Mouse (Mus musculus) retina, embryonic 14.5 days (tissue): ENCODE measurements around the gene Kcnip1.

Source experiments
- DNase-seq: peaks from one replicate; pipeline ENCODE4 v3.0.0-alpha.2; 2015; ENCODE audit warnings: low spot score

The Kcnip1 gene

DNA sequence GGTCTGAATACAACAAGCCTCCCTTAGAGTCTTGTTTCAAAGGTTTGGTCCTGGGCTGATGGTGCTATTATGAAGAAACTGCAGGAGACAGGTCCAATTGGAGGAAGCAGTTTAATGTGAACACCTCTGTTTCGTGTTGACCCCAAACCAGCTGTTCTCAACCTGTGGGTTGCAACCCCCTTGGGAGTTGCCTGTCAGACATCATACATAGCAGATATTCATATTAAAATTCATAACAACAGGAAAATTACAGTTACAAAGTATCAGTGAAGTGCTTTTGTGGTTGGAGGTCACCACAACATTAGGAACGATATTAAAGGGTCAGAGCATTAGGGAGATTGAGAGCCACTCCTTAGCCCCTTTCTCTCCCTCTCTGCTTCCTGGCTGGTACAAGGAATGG is 91.2 kb downstream of the Kcnip1 start:
- DNase-seq = no peak

DNA sequence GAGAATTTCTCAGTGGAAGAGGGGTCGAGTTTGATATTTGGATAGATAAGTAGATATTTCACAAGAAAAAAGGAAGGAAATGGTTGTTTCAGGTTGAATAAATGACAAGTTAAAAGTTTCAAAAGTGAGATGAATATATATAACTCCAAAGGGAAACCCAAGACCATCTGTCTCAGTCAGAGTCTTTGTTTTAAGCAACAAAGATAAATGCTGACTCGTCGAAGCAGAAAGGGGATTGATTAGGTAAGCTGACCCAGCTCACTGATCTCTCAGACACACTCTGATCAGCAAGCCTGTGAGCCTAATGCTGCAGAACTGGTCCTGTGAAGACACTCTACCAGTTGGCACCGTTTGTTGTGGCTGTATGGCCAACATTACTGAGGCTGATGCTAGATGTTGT is 101.9 kb downstream of the Kcnip1 start:
- no peak for DNase-seq

DNA sequence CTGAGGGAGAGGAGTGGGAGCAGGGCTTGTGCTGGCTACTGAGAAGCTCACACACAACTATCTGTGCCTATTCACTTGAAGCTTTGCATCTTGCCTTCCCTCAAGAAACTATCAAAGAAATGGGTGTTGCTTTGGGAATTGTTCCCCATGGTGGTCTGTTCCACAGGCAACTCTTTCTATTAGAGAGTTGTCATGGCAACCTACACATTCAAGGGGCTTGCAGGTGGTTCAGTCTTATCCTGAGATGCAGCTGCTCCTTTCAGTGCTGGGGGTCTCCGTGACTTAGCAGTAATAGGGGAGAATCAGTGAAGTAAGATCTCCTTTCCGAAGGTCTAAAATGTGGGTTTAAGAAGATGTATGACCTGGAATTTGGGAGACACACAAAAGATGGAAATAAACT is 102.6 kb downstream of the Kcnip1 start:
- DNase-seq = no peak

DNA sequence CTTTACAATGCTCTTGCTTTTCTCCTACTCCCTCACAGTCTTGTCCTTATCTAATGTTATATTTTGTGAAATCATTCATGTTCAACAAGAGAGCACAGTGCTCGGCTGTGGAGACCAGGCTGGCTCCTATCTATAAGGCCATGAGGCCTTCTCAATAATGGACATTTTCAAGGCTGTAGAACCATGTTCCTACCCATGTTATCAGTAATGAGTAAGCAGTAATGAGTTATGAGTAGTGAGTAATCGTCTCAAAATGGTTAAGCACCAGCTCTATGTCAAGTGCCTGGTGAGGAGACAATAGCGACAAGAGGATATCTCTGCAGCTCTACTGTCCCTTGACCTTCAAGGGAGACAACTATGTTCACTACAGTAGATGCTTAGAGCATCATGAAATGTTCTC is 105.3 kb downstream of the Kcnip1 start:
- DNase-seq = no peak

DNA sequence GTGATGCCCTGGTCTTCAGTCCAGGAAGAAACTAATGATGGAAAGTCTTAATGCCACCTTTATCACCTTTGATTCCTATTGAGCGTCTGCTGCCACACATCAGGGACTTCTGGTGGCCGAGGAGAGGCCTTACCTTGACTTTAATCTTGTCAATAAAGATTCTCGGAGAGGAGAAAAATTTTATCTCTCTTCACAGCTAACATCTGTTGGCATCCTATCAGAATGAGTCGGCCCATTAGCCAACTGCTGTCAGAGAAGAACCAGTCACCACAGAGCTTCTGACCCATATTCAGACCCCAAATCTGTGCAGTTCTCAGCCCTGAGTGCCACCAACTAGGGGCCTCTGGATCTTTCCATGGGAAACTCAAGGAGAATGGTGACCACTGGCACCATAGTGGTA is 107.0 kb downstream of the Kcnip1 start:
- DNase-seq = no peak

DNA sequence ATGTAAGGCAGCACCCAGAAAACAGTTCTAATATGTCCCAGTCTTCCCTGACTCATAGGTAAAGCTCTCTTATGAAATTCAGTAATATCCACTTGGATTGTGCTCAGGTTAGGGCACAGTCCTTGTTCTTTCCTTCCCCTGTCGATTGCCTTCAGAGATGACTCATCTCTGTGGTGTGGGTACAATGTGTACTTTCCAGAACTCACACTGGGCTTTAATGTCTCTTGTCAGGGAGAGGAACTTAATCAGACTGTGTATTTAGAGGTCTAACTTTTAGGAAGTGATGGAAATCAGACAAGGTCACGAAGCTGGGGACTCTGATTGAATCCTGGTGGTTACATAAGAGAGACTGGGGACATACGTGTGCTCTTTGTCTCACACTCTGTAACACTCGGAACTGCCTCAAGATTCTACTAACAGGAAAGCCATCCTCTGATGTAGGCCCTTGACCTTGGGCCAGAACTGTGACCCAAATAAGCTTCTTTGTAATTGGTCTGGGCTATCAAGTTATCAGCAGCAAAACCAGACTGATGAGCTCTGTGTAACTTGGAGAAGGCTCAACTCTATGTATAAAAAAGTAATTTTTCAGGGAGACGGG is 110.1 kb downstream of the Kcnip1 start:
- DNase-seq = no peak

DNA sequence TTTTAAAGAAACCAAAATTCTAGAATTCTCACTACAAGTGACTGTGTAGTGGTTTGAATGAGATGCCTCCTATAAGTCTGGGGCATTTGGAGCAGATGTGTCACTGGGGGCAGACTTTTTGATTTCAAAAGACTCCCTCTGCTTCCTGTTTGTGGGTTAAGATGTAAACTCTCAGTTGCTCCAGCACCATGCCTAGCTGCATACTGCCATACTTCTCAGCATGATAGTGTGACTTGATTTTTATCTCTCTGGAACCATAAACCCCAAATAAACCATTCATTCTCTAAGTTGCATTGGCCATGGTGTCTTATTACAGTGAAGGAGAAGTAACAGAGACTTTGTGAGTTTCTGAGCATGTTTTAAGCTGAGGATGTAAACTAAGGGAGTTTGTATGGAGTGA is 118.0 kb downstream of the Kcnip1 start:
- no peak for DNase-seq

DNA sequence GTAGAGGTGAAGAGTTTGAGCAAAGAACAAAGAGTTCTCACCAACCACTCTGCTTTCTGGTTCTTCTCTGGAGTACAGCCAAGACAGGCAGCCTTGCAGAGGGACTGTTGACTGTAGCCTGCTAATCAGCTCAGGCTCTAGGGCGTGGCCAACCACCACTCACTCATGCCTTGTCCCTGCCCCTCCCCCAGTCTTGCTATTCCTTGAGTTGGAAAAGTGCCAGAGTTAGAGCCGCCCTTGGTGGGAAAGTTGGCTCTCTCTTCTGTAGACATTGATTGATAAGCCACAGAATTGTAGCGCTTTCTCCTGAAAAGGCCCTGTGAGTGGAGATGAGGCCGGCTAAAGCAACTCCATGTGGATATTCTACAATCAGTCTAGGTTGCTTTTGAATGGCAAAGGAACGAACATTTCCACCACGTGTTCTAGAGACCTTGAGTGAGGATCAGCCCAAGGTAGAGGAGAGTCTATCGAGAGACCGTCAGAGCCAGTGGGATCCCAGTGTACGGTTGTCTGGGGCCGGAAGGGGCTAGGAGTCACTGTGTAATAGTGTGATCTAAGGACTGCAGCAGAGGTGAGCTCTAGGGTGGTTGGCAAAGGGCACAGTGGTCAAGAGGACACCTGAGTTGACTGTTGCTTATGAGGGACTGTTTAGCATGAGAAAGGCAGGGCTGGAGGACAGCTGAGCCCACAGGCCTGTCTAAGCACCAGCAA is 119.7 kb downstream of the Kcnip1 start:
- DNase-seq = peak; percentile 15

DNA sequence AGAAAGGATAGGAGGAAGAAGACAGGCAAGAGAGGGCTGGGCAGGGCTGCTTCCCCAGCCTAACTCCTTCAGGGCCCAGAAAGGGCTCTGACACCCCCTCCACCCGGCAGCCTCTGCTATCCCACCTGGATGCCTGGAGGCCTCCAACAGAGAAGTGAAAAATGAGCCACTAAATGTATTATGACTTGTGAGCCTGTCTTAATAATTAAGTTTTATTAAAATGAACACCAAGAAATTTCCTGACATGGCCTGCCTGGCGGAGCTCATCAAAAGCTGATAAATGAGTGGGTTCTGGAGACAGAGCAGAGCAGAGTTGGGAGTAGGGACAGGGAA is 120.3 kb downstream of the Kcnip1 start:
- no peak for DNase-seq

DNA sequence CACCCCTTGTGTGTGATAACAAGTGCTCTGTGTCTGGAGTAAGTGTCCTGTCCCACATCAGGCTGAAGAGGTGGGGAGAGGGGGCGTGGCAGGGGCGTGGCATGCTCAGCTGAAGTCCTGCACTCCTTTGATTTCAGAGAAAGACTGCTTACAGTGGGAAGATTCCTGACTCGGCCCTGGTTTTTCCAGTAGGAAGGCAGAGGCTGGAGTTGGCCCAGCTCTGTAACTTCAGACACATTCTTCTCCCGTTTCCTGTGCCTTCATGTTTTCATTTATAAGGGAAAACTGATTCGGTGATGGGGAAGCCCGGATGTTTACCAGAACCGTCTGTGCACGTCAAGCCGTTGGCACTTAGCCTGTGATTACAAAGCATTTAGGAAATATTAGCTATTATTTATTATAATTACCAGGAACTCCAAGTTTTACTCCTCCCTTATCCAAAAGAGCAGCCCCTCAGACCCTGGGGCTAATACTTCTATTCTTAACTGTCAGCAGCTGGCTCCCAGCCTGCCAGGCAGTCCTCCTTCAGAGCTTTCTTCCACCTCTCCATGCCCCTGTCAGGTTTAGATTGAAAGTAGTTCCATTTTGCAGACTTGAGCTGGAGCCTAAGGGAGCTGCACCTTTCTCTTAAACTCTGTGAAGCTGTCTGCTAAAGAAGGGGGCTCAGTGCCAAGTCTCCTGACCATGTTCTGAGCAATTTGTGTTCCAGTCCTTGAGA is 120.8 kb downstream of the Kcnip1 start:
- no peak for DNase-seq

DNA sequence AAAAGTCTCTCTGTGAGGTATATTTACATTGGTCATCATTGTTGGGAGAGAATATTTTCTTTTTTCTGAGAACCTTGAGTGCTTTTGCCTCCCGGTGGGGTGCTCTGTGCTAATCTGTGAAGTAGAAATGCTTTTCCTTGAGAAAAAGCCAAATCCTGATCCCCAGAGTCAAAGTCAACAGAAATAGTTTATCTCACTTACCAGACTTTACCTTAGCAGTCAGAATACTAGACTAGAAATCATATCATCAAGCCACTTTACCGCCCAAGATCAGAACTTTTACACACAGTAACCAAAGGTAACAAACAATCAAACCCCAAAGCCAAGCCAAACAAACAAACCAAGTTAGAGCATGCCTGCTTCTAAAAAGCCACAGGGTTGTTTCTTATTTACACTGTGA is 122.7 kb downstream of the Kcnip1 start:
- no peak for DNase-seq

DNA sequence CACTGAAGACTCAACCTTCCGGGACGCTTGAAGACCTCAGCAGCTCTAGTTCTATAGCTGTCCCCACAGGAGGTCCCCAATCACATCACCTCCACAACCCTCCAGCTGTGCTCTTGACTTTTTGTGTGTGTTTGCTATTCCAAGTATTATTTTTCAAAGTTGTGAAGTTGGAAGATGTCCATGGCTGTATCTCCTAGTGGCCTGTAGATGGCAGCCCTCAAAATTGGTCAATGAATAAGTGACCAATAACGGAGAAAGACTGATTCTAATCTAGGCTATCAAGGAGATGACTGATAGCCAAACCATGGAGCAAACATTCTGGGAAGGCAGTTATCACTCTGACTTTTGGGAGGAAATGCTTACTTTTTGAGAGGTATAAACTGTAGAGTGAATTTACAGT is 123.4 kb downstream of the Kcnip1 start:
- peak; percentile 10 for DNase-seq

DNA sequence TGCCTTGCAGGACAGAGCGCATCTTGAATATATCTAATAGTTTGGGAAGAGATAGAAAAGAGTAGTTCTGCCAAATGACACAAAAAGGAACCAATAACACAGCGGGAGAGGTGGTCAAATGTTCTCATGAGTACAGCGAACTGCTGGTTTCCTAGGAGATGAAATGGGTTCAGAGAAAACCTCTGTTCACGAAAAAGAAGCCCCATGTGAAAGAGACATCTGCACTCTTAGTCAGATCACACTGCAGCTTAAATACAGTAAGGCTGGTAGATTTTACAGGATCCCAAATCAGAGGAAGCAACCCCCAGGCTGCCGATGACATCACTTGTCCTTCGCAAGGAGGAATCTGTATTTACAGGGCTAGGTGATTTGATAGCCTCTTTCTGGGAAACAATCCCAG is 126.2 kb downstream of the Kcnip1 start:
- DNase-seq = no peak

DNA sequence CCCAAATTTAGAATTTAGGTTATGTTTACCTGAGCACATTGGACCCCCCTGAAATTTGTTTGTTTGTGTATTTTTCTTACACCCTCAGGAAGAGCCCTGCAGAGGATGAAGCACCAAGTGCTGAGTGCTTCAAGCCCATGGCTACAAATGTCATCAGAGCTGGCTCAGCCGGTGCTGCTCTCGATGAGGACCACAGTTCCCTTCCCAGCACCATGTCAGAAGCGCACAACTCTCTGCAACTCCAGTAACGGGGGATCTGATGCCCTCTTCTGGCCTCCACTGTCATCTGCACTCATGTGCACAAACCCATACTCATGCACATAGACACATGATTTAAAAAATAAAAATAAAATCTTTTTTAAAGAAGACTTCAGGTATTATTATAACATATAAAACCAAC is 128.7 kb downstream of the Kcnip1 start:
- DNase-seq = no peak

DNA sequence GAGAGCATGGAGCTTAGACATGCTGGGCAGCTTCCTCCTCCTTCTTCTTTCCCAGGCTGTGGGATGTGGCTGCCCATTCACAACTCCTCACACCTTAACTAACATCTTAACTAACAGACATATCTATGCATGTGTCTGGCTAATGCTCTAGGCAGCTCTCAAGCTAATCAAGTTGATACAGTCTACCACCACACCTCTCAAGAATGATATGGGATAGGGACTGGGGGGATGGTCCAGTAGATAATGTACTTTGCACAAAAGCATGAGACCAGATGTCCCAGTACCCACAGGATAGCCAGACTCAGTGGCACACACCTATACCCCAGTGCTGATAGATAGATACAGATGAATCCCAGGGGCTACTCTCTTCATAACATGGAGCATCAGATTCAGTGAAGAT is 131.1 kb downstream of the Kcnip1 start:
- DNase-seq = no peak

DNA sequence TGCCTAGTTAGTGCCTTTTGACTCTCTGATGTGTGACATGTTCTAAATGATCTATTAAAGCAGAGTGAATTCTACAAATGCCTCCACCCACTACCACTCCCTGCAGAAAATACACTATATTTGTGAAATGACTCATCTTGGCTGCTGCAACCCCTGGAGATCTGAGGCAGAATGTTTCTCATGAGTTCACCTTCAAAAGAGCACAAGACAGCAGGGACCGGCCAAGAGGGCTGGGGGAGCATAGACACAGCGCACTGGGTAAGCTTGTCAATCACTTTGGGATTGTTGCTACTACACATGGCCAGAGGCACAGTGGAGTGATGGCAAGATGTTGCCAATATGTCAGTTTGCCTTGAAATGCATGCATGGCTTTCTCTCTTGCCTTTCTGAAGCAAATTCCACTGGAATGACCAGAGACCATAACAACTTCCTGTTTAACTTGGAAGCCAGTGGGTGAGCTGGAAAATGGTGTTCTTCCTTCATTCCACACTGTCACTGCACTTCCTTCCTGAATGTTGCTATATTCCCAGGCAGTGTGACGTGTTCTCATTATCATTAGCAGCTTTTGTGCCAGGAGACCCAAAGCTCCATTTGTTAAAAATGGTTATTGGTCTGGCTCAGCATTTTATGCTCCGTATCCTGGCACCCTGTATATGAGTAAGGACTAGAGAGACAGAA is 131.9 kb downstream of the Kcnip1 start:
- DNase-seq = no peak

DNA sequence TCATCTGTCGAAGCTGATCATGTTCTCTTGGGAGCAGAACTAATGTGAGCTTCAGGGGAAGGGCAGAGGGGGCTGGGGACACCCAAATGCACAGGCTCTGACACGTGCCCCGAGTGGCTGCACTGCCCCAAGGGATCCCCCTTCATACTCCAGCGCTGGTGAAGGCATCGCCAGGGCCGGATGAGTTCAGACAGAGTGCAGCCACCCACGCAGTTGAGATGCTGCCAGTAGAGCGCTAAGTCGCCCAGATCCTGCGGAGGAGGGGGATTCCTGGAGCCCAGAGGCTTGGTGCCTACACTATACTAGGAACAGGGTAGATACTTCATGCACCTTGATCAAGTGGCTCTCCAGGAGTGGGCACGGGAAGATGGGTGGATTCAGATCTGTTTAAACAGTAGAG is 143.3 kb downstream of the Kcnip1 start:
- peak; percentile 51 for DNase-seq

DNA sequence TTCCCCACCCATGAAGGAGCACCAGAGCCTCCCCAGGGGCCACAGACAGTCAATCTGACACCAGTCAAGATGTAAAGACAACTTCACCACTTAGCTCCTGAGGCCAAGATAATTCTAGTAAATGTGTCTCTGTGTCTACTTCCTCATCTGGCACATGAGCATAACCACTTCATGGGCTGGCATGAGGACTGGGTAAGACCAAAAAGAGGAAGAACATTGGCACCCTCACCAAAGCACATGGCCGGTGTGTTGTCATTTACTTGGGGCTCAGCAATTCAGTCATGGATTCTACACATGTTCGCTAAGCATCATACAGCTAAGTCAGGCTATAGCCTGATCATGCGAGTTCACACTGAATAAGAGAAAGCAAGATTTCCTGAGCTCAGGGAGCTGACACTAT is 144.3 kb downstream of the Kcnip1 start:
- DNase-seq = no peak

DNA sequence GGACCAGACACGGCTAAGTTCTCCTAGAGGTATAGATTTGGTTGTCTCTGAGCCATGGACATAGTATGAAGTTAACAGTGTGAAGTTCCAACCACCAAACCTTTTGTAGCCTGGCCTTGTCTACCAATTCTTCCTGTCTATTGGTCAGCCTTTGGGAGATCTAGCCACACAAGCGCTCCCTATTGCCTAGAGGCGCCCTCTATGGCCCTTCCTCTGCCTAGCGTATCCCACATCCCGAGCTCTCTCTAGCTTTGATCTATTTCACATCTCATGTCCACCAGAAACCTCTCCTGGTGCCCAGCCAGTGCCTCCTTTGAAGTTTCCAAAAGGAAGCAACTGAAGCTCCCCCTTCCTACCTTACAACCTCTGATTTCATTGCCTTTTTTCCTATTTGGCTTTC is 147.0 kb downstream of the Kcnip1 start:
- no peak for DNase-seq

DNA sequence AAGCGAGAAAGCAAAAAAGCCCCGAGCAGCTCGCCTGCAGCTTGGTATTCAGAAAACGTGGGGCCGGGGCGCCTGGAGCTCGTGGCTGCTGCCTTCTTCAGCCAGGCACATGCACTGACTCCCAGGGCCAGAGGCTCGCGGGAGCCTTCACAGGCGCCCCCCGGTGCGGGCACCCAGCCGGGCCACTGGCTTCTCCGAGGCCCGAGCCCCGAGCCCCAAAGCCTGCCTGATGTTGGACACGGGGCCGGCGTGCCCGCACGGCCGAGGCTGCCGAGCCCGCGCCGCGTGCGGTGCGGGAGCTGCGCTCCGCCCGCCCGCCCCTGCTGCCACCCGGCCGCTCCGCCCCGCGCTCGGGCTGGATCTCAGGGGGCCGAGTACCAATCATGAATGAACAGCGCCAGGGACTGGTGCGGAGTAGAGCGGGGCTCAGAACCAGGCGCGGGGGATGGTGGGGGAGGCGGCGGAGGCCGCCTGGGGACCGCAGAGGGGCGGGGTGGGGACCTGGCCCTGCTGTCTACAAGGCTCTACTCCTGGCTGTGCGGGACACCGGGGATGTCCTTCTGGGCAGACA is 149.6 kb downstream of the Kcnip1 start:
- DNase-seq = peak; percentile 63

DNA sequence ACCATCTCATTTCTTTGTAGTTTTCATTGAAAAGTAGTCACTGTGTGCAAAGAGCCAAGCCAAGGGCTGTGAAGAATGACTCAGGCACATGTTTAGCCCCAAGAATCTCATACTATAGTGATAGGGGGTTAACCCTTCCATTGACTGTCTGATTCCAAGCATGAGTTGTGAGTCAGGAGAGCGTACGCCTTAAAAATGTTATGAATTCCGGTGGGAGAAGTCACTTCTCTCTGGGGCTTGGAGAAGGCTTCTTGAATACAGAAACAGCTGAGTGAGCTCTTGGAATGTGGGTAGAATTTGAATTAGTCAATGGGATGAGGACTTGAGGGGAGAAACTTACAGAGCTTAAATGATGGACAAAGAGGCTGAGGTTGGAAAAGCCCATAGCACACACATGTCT is 153.9 kb downstream of the Kcnip1 start:
- DNase-seq = no peak

DNA sequence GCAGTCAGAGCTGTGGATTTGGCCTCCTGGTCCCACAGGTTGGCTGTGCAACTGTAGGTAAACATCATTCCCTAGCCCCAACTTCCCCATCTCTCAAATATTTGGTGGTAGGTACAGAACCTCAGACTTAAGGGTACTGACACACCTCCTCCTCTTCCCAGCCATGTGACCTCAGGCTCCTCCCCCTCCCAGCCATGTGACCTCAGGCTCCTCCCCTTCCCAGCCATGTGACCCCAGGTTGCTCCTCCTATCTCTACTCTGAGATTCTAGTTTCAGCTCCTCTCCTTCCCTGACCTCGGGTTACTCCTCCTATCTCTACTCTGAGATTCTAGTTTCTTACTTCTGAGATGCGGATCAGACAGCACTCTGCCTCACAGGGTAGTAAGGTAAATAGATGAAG is 163.2 kb downstream of the Kcnip1 start:
- DNase-seq = no peak

DNA sequence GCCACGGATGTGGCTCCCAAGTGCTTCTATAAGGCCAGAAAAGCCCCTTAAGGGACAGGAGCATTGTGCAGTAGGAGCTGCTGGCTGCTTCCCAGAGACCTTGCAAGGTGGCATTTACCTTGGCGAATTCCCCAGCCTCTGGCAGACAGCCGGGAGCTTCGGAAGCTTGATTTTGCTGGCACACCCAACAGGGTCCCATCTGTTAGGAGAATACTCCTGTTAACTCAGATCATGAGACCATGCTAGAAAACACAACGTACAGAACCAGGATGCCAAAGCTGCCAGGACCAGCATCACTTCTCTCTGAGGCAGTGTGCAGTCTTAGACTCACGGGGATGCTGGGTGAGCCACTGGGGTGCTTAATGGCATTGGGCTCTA is 165.1 kb downstream of the Kcnip1 start:
- DNase-seq = no peak
